Comparison of ENCODE assay signal across 9 mouse cellular contexts in genomic region chr11:34001938-34002592, GRCm38 (mm10). TPM values are rescaled to one million over a fixed set of nuclear protein-coding genes. Genes with fewer than 3 reads are reported as not detected.
DNase-seq lines count a peak whose midpoint lies in the region; ATAC-seq and TF ChIP-seq lines count a peak whose summit lies in the region.
"Had no signal": no experiment of that assay in that cellular context is flagged by ENCODE, and none has a peak within 500 bp of the region (broad histone marks: within the 10 kb centered on the region; RNA-seq: fewer than 3 reads in every experiment).

No protein-coding gene starts in this region.

- TF ChIP-seq POLR2A in heart, adult 2 months (IDR thresholded peaks at IDR 0.05; ENCODE audit: insufficient read depth, low read depth, low read length) = no peak
- no peak for TF ChIP-seq POLR2A in CH12.LX (IDR thresholded peaks at IDR 0.05; ENCODE audit: low read depth, low read length)
- no peak for TF ChIP-seq POLR2A in brain, embryonic 14.5 days (IDR thresholded peaks at IDR 0.05; ENCODE audit: borderline replicate concordance, extremely low read depth, insufficient read depth, insufficient read length, poor library complexity, severe bottlenecking)

- DNase-seq in heart, adult 2 months = peak; percentile 45 to 68
- peak; percentile 83 for DNase-seq in CH12.LX (ENCODE audit: extremely low read depth)
- peak; percentile 38 for DNase-seq in brain, embryonic 14.5 days (ENCODE audit: low read depth)
- peak; percentile 34 for DNase-seq in layer of hippocampus, adult 9-11 months
- peak; percentile 30 to 35 for DNase-seq in spleen, postnatal 36 days (ENCODE audit: low spot score in 2 of 2)
- DNase-seq: liver, embryonic 13.5 days had no signal

- H3K4me3 ChIP-seq in heart, adult 2 months = no peak overlapping the region
- H3K4me3 ChIP-seq in heart, embryonic 11.5 days (ENCODE audit: low read depth, low read length) = no peak overlapping the region
- no peak overlapping the region for H3K4me3 ChIP-seq in CH12.LX (replicated peaks in 1 of 3; ENCODE audit: low read depth in 2 of 3, low read length in 2 of 3, poor library complexity in 1 of 3)
- H3K4me3 ChIP-seq: liver, embryonic 13.5 days had no signal

- no peak overlapping the region for H3K9ac ChIP-seq in heart, adult 2 months (ENCODE audit: low read depth, low read length)
- no peak overlapping the region for H3K9ac ChIP-seq in heart, embryonic 11.5 days (ENCODE audit: low read depth, low read length)
- H3K9ac ChIP-seq in CH12.LX (ENCODE audit: insufficient read depth, low read depth) = no peak overlapping the region
- H3K9ac ChIP-seq: liver, embryonic 13.5 days had no signal

- TF ChIP-seq CTCF in heart, adult 2 months (IDR thresholded peaks at IDR 0.05) = peak; percentile 88
- TF ChIP-seq CTCF in CH12.LX (conservative IDR thresholded peaks at IDR 0.05 in 1 of 2, IDR thresholded peaks at IDR 0.05 in 1 of 2; ENCODE audit: low read depth in 2 of 2, low read length in 2 of 2) = peak; percentile 91 to 97
- peak; percentile 76; the same call in 1 of the 2 replicates for TF ChIP-seq CTCF in brain, embryonic 14.5 days (IDR thresholded peaks at IDR 0.05; ENCODE audit: borderline replicate concordance, extremely low read depth, insufficient read depth, insufficient read length)

- no peaks in the 10 kb centered on the region for H3K79me2 ChIP-seq in heart, adult 2 months (replicated peaks; ENCODE audit: control insufficient read depth, insufficient read depth, low read length)
- H3K79me2 ChIP-seq in CH12.LX (replicated peaks; ENCODE audit: control insufficient read depth, extremely low read depth, insufficient read depth, poor library complexity, severe bottlenecking) = no peaks in the 10 kb centered on the region

- intact Hi-C loops in heart, adult 2 months (cut with DNase I) = loop anchor here (2.0 to 5.0 kb wide), 2 partner anchors 71 to 210 kb away; no protein-coding TSS in a partner anchor

- no peaks in the 10 kb centered on the region for H3K9me3 ChIP-seq in heart, embryonic 11.5 days (replicated peaks; ENCODE audit: control insufficient read depth, low read length)
- no peaks in the 10 kb centered on the region for H3K9me3 ChIP-seq in CH12.LX (replicated peaks; ENCODE audit: low read length)
- H3K9me3 ChIP-seq: liver, embryonic 13.5 days had no signal

- no peak overlapping the region for H3K4me2 ChIP-seq in heart, embryonic 11.5 days
- no peak overlapping the region; the same call in 1 of the 2 replicates for H3K4me2 ChIP-seq in CH12.LX (ENCODE audit: insufficient read depth, low read depth, poor library complexity, severe bottlenecking)
- H3K4me2 ChIP-seq: liver, embryonic 13.5 days had no signal

- TF ChIP-seq RAD21 in CH12.LX (IDR thresholded peaks at IDR 0.05; ENCODE audit: low read depth, low read length) = peak; percentile 96

- H3K27me3 ChIP-seq in heart, adult 2 months (ENCODE audit: control insufficient read depth, insufficient read depth, low read length) = no peaks in the 10 kb centered on the region
- no peaks in the 10 kb centered on the region for H3K27me3 ChIP-seq in heart, embryonic 11.5 days (ENCODE audit: control insufficient read depth, insufficient read depth, low read length)
- no peaks in the 10 kb centered on the region for H3K27me3 ChIP-seq in CH12.LX (replicated peaks)
- H3K27me3 ChIP-seq: liver, embryonic 13.5 days had no signal

- no peak for TF ChIP-seq EP300 in heart, adult 2 months (IDR thresholded peaks at IDR 0.05; ENCODE audit: insufficient read depth, low read depth, low read length)
- peak; percentile 27; the same call in 1 of the 2 replicates for TF ChIP-seq EP300 in CH12.LX (IDR thresholded peaks at IDR 0.05; ENCODE audit: low read length)

- H3K4me1 ChIP-seq in heart, adult 2 months (ENCODE audit: control insufficient read depth, insufficient read depth, low read length) = no peaks in the 10 kb centered on the region
- H3K4me1 ChIP-seq in heart, embryonic 11.5 days (ENCODE audit: control insufficient read depth, insufficient read depth, low read length) = no peaks in the 10 kb centered on the region
- peaks cover 0 to 40% of the 10 kb centered on the region in 2 experiments; a peak in 2 of 4 replicates for H3K4me1 ChIP-seq in CH12.LX (ENCODE audit: control insufficient read depth in 1 of 2, insufficient read depth in 2 of 2)
- H3K4me1 ChIP-seq: liver, embryonic 13.5 days had no signal

- H3K36me3 ChIP-seq in heart, adult 2 months (ENCODE audit: control insufficient read depth, insufficient read depth, low read length) = no peaks in the 10 kb centered on the region
- no peaks in the 10 kb centered on the region for H3K36me3 ChIP-seq in heart, embryonic 11.5 days (ENCODE audit: control insufficient read depth, insufficient read depth, low read length)
- no peaks in the 10 kb centered on the region for H3K36me3 ChIP-seq in CH12.LX (replicated peaks in 1 of 2; ENCODE audit: control insufficient read depth in 1 of 2, insufficient read depth in 1 of 2, low read length in 1 of 2)
- H3K36me3 ChIP-seq: liver, embryonic 13.5 days had no signal

- ATAC-seq in heart, embryonic 11.5 days (replicated peaks; ENCODE audit: insufficient number of reproducible peaks, low FRiP score, low TSS enrichment) = no peak
- ATAC-seq in frontal cortex, adult (ENCODE audit: low TSS enrichment) = peak; percentile 90
- peak; percentile 87 for ATAC-seq in megakaryocyte progenitor cell, adult 5-6 weeks (replicated peaks; ENCODE audit: poor library complexity)

- no peak overlapping the region for H3K27ac ChIP-seq in heart, adult 2 months
- no peak overlapping the region for H3K27ac ChIP-seq in heart, embryonic 11.5 days (ENCODE audit: low read depth, low read length)
- no peak overlapping the region for H3K27ac ChIP-seq in CH12.LX (ENCODE audit: insufficient read depth, low read depth)
- H3K27ac ChIP-seq: liver, embryonic 13.5 days had no signal

- dilution Hi-C loops in CH12.LX (cut with MboI; ENCODE audit: extremely low pct_ligation_motif_present, extremely low pct_unique_long_range_greater_than_20kb, low sequenced_read_pairs) = no loop called here

- 5% methylated on average over 5 of the region's 5 CpGs for WGBS in heart, adult 2 months
- 8% methylated on average over 5 of the region's 5 CpGs for WGBS in heart, embryonic 11.5 days (ENCODE audit: insufficient replicate concordance)

- in situ Hi-C loops in CH12.LX (cut with MboI; ENCODE audit: low pct_ligation_motif_present, low pct_unique_long_range_greater_than_20kb, low sequenced_read_pairs) = loop anchor here (10.0 kb wide), 1 partner anchor 73 kb away; no protein-coding TSS in a partner anchor

TF ChIP-seq in CH12.LX, 34 proteins besides CTCF, POLR2A, EP300 and RAD21 (continues in another document):
- no peak for TF ChIP-seq ZKSCAN1 (IDR thresholded peaks at IDR 0.05; ENCODE audit: borderline replicate concordance, low read depth, low read length)
- TF ChIP-seq ELF1 (IDR thresholded peaks at IDR 0.05; ENCODE audit: low read depth, low read length) = 0 out of 2 replicates have a peak, but pooled peaks have one; percentile 25
- 0 out of 2 replicates have a peak, but pooled peaks have one; percentile 38 for TF ChIP-seq MAZ (IDR thresholded peaks at IDR 0.05; ENCODE audit: low read depth, low read length)
- TF ChIP-seq E2F4 (IDR thresholded peaks at IDR 0.05; ENCODE audit: insufficient replicate concordance, low read depth, low read length) = no peak
- TF ChIP-seq MAFK (IDR thresholded peaks at IDR 0.05; ENCODE audit: insufficient replicate concordance, low read length) = peak; percentile 38; the same call in 1 of the 2 replicates
- TF ChIP-seq ZC3H11A (IDR thresholded peaks at IDR 0.05; ENCODE audit: low read depth, low read length) = peak; percentile 83
- TF ChIP-seq MXI1 (IDR thresholded peaks at IDR 0.05; ENCODE audit: low read depth, low read length) = no peak
- TF ChIP-seq POLR2AphosphoS2 (IDR thresholded peaks at IDR 0.05; ENCODE audit: low read depth, low read length) = no peak
- no peak for TF ChIP-seq MEF2A (IDR thresholded peaks at IDR 0.05; ENCODE audit: borderline replicate concordance, low read depth, low read length)
- TF ChIP-seq HCFC1 (IDR thresholded peaks at IDR 0.05; ENCODE audit: low read depth, low read length) = no peak
- TF ChIP-seq IRF4 (IDR thresholded peaks at IDR 0.05; ENCODE audit: low read depth, low read length) = peak; percentile 28; the same call in 1 of the 2 replicates
- TF ChIP-seq JUN (IDR thresholded peaks at IDR 0.05; ENCODE audit: insufficient read depth, low read depth, low read length) = no peak
- 0 out of 2 replicates have a peak, but pooled peaks have one; percentile 29 for TF ChIP-seq NELFE (IDR thresholded peaks at IDR 0.05; ENCODE audit: low read depth, low read length)

RNA-seq across cellular contexts. Expression of gene Kcnip1, which starts 9.1 kb away (rescaled TPM):
- total RNA-seq in heart, adult 2 months (2021) = under 1 TPM in 1 of 2 experiments, not detected in 1; 0.11 TPM
- 0.18 and 0.20 TPM in 2 replicates for polyA plus RNA-seq in heart, adult 2 months (2012; rRNA removed)
- polyA plus RNA-seq in heart, embryonic 11.5 days (2014; fragmentation: Nextera tagmentation; extraction: Ambion mirVana) = 0.44 and 0.77 TPM in 2 replicates
- 0.04 TPM in 2 replicates for total RNA-seq in CH12.LX (2012; rRNA removed)
- total RNA-seq in CH12.LX (2014; rRNA removed) = 0.14 TPM in 1 of 2 replicates, not detected in the other
- 0.17 TPM in 1 of 2 replicates, not detected in the other for polyA plus RNA-seq in CH12.LX (2012; ENCODE audit: insufficient read length, low read depth)
- 39.8 and 56.6 TPM in 2 replicates for polyA plus RNA-seq in brain, embryonic 14.5 days (2012; rRNA removed)
- not detected in 2 replicates for total RNA-seq in megakaryocyte progenitor cell, adult 5-6 weeks (2015)
- not detected in 2 replicates for total RNA-seq in megakaryocyte progenitor cell, adult 5-6 weeks (2017)

RNA-seq across cellular contexts. Expression of gene Kcnmb1, which starts 39.3 kb away (rescaled TPM):
- 1 to 10 TPM; 1.0 to 1.1 TPM for total RNA-seq in heart, adult 2 months (2021)
- polyA plus RNA-seq in heart, adult 2 months (2012; rRNA removed) = 2.1 and 3.2 TPM in 2 replicates
- 6.8 and 7.3 TPM in 2 replicates for polyA plus RNA-seq in heart, embryonic 11.5 days (2014; fragmentation: Nextera tagmentation; extraction: Ambion mirVana)
- 0.04 TPM in 1 of 2 replicates, not detected in the other for total RNA-seq in CH12.LX (2012; rRNA removed)
- 0.09 TPM in 1 of 2 replicates, not detected in the other for total RNA-seq in CH12.LX (2014; rRNA removed)
- polyA plus RNA-seq in CH12.LX (2012; ENCODE audit: insufficient read length, low read depth) = 0.33 and 0.49 TPM in 2 replicates
- 0.09 and 0.23 TPM in 2 replicates for polyA plus RNA-seq in brain, embryonic 14.5 days (2012; rRNA removed)
- total RNA-seq in megakaryocyte progenitor cell, adult 5-6 weeks (2015) = not detected in 2 replicates
- total RNA-seq in megakaryocyte progenitor cell, adult 5-6 weeks (2017) = not detected in 2 replicates

RNA-seq across cellular contexts. Expression of gene Lcp2, which starts 44.7 kb away (rescaled TPM):
- total RNA-seq in heart, adult 2 months (2021) = 1 to 10 TPM; 1.6 to 1.7 TPM
- 1.3 and 1.8 TPM in 2 replicates for polyA plus RNA-seq in heart, adult 2 months (2012; rRNA removed)
- 1.7 and 1.9 TPM in 2 replicates for polyA plus RNA-seq in heart, embryonic 11.5 days (2014; fragmentation: Nextera tagmentation; extraction: Ambion mirVana)
- total RNA-seq in CH12.LX (2012; rRNA removed) (18.3 and 19.4 TPM in 2 replicates), CH12.LX (2014; rRNA removed) (5.9 and 24.0 TPM in 2 replicates)
- polyA plus RNA-seq in CH12.LX (2012; ENCODE audit: insufficient read length, low read depth) = 18.7 and 20.1 TPM in 2 replicates
- 1.5 and 2.1 TPM in 2 replicates for polyA plus RNA-seq in brain, embryonic 14.5 days (2012; rRNA removed)
- 67.6 and 73.6 TPM in 2 replicates for total RNA-seq in megakaryocyte progenitor cell, adult 5-6 weeks (2015)
- total RNA-seq in megakaryocyte progenitor cell, adult 5-6 weeks (2017) = 26.1 and 29.5 TPM in 2 replicates

Comparison
In these comparisons a context has a peak if more than half of its experiments do, and no peak if none do; other contexts are left out.
1. DNase-seq: peak in every context shown above with its lines; median percentile 83 in CH12.LX; 56 in heart, adult 2 months; 38 in brain, embryonic 14.5 days; 34 in layer of hippocampus, adult 9-11 months; 32 in spleen, postnatal 36 days.
2. RNA of gene Kcnip1, which starts 9.1 kb away (polyA plus RNA-seq): 39.8 to 56.6 TPM in brain, embryonic 14.5 days; 0.44 to 0.77 TPM in heart, embryonic 11.5 days, 0.18 to 0.20 TPM in heart, adult 2 months and 0.17 TPM in CH12.LX; every median in the first group is over 10 times any median in the second.
3. Peak in every context shown above with its lines, with median percentiles within 50 percentile points of each other: CTCF ChIP-seq.